Mouse (Mus musculus): ENCODE data around the gene Gpr39. TPM values are rescaled to one million over a fixed set of nuclear protein-coding genes. Genes with fewer than 3 reads are reported as not detected.

Gpr39 gene
- polyA plus RNA-seq, 1 experiment from 2014 or later = 0.07 TPM

- no peak overlapping the region for H3K4me3 ChIP-seq (ENCODE audit: low read depth, low read length)
- H3K36me3 ChIP-seq (ENCODE audit: control insufficient read depth, insufficient read depth, low read length) = no peaks in the 10 kb centered on the region
- ATAC-seq (ENCODE audit: low read depth) (no peak), DNase-seq (ENCODE audit: low spot score) (no peak)
- H3K27me3 ChIP-seq (replicated peaks; ENCODE audit: control insufficient read depth, insufficient read depth, low read length) = peaks cover under 1% of the 10 kb centered on the region; the same call in 1 of the 2 replicates
- no peak overlapping the region for H3K9ac ChIP-seq (ENCODE audit: low read depth, low read length)
- 91% methylated on average over 3 of the region's 3 CpGs for WGBS
- no peak overlapping the region for H3K4me2 ChIP-seq (ENCODE audit: low read depth, low read length)
- no peak overlapping the region for H3K27ac ChIP-seq (replicated peaks; ENCODE audit: low read depth, low read length)
- peaks cover 13% of the 10 kb centered on the region; the same call in 1 of the 2 replicates for H3K9me3 ChIP-seq (ENCODE audit: control insufficient read depth, low read length)
- H3K4me1 ChIP-seq (ENCODE audit: control insufficient read depth, insufficient read depth, low read length) = no peaks in the 10 kb centered on the region
Measured at GRCm38 (mm10) chr1:125920696-125921095, 243.9 kb downstream of the Gpr39 start.

GRCm38 (mm10) chr1:125923062-125923461, 246.3 kb downstream of the Gpr39 start:
- no peak overlapping the region for H3K27ac ChIP-seq (replicated peaks; ENCODE audit: low read depth, low read length)
- no peaks in the 10 kb centered on the region for H3K27me3 ChIP-seq (replicated peaks; ENCODE audit: control insufficient read depth, insufficient read depth, low read length)
- no peak overlapping the region for H3K4me2 ChIP-seq (ENCODE audit: low read depth, low read length)
- H3K36me3 ChIP-seq (ENCODE audit: control insufficient read depth, insufficient read depth, low read length) = no peaks in the 10 kb centered on the region
- no peak for ATAC-seq (ENCODE audit: low read depth)
- H3K9me3 ChIP-seq (ENCODE audit: control insufficient read depth, low read length) = peaks cover 13% of the 10 kb centered on the region; the same call in 1 of the 2 replicates
- no peak overlapping the region for H3K9ac ChIP-seq (ENCODE audit: low read depth, low read length)
- no peak overlapping the region for H3K4me3 ChIP-seq (ENCODE audit: low read depth, low read length)
- H3K4me1 ChIP-seq (ENCODE audit: control insufficient read depth, insufficient read depth, low read length) = no peaks in the 10 kb centered on the region
- WGBS = 68% methylated on average over 2 of the region's 2 CpGs
- DNase-seq (ENCODE audit: low spot score) = no peak

Other genes starting within 250 kb of the Gpr39 start
- 243 and 255 TPM in 2 replicates for gene Actr3, start 241.3 kb upstream of the Gpr39 start, polyA plus RNA-seq (2014; fragmentation: Nextera tagmentation; extraction: Ambion mirVana)
- gene Slc35f5, start 116.4 kb upstream of the Gpr39 start, polyA plus RNA-seq (2014; fragmentation: Nextera tagmentation; extraction: Ambion mirVana) = 60.4 and 61.0 TPM in 2 replicates
- gene Lypd1, start 236.1 kb downstream of the Gpr39 start, polyA plus RNA-seq (2014; fragmentation: Nextera tagmentation; extraction: Ambion mirVana) = 7.5 and 10.7 TPM in 2 replicates

Measured in embryonic facial prominence, embryonic 14.5 days (tissue).